Mouse (Mus musculus): ENCODE measurements around the gene Eif4g3.

Eif4g3 gene

DNA sequence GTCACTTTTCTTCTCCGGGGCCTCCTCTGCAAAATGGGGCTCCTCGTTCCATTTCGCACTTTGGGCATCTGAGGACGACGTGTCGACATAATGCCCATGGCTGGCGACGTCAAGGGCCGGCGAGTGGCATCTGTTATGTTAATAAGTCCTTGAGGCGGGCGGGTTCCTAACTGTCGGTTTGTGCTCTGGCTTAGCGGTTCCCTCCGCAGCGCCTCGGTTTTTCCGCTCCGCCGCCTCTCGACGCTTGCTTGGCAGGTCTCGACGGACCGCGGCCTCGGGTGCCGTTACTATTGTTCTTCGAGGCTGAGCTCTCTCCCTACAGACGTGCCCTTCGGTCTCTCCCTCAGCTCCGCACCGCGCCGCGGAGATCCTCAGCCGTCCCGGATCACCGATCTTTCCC lies at the start of gene Eif4g3:
Eif4g3 (plus strand) TSS at position 133 of the 400 bp plus-strand sequence.
- ATAC-seq (ENCODE audit: low TSS enrichment), result peak; percentile 41

DNA sequence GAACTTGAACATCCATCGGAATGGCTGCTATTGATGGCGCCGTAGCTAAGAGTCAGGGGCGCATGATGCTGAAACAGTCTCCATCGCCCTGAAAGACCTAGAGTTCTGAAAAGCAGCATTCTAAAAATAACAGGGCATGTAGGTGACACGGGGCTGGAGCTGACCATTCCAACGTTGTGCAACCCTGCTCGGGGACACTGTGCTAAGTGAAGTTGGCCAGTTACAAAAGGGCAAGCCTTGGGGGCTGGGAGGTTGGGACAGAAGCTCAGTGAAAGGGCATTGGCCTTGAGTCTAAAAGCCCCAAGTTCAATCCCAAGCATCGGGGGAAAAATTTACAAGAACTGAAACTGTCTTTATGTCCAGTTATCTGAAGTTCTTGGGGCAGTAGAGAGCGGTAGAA lies 49.3 kb upstream of the Eif4g3 start:
- no peak for ATAC-seq (ENCODE audit: low TSS enrichment)

- no peak for ATAC-seq (ENCODE audit: low TSS enrichment)
Measured at GRCm38 (mm10) chr4:137945376-137945775, 47.4 kb upstream of the Eif4g3 start.

- no peak for ATAC-seq (ENCODE audit: low TSS enrichment)
Measured at GRCm38 (mm10) chr4:137946419-137946818, 46.4 kb upstream of the Eif4g3 start.

DNA sequence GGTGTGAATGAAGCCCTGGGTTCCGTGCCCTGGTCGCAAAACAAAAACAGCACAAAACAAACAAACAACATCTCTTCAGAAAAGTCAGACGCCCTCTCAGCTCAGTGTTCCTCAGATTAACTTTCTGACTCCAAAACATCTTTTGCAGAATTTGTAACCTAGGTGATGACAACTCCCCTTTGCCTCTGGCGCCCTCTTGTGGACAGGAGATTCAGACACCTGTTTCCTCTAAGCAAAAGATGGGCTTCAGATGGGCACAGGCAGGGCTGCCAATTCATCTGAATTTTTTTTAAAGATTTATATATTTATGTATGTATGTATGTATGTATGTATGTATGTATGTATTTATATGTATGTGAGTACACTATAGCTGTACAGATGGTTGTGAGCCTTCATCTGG lies 40.0 kb upstream of the Eif4g3 start:
- ATAC-seq (ENCODE audit: low TSS enrichment), result no peak

GRCm38 (mm10) chr4:137954184-137954583 lies 38.6 kb upstream of the Eif4g3 start:
- peak; percentile 64 for ATAC-seq (ENCODE audit: low TSS enrichment)

- peak; percentile 53; the same call in 1 of the 2 replicates for ATAC-seq (ENCODE audit: low TSS enrichment)
Measured at GRCm38 (mm10) chr4:137954926-137955396, 37.9 kb upstream of the Eif4g3 start.

DNA sequence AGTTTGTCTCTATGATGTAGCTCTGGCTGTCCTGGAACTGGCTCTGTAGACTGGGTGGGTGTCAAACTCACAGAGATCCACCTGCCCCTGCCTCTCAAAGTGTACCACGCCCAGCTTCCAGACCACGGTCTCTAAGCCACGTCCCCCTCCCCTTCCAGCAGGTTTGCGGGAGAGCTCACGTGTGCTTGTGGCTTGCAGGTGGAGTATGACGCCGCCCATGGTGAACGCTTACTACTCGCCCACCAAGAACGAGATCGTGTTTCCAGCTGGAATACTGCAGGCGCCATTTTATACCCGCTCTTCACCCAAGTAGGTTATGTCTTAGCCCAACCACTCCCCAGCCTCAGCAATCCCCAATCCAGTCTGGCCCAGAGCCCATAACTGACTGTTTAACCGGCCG lies 36.6 kb upstream of the Eif4g3 start:
- no peak for ATAC-seq (ENCODE audit: low TSS enrichment)

DNA sequence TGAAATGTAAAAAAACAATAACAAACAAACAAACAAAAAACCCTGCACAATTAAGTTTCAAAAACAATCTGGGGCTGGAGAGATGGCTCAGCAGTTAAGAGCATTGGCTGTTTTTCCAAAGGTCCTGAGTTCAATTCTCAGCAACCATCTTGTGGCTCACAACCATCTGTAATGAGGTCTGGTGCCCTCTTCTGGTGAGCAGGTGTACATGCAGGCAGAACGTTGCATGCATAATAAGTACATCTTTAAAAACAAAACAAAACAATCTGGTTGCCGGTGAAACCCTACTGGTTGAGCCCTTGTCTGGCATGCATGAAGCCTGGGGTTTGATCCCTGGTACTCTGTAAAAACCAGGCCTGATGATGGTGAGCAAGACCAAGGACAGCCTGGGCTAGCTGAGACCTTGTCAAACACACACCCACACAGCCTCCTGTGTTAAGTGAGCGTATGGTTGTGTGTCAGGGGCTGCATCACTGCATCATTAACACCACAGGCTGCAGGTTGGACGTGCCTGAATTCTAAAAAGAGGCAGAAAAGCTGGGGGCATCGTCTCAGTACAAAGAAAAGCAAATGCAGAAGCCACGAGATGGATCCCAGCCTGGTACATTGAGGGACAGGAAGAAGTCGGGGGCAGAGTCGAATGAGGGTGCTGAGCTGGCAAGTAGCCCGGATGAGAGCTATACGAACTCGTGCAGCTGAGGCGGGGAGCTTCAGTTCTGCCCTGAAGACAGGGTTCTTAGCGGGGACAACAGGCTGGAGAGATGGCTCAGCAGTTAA lies 32.7 kb upstream of the Eif4g3 start:
- peak; percentile 48; the same call in 1 of the 2 replicates for ATAC-seq (ENCODE audit: low TSS enrichment)

- no peak for ATAC-seq (ENCODE audit: low TSS enrichment)
Measured at GRCm38 (mm10) chr4:137960757-137961156, 32.1 kb upstream of the Eif4g3 start.

GRCm38 (mm10) chr4:137962643-137963350 lies 30.0 kb upstream of the Eif4g3 start:
- ATAC-seq (ENCODE audit: low TSS enrichment), result no peak

- ATAC-seq (ENCODE audit: low TSS enrichment), result no peak
Measured at GRCm38 (mm10) chr4:137963431-137963830, 29.4 kb upstream of the Eif4g3 start.

DNA sequence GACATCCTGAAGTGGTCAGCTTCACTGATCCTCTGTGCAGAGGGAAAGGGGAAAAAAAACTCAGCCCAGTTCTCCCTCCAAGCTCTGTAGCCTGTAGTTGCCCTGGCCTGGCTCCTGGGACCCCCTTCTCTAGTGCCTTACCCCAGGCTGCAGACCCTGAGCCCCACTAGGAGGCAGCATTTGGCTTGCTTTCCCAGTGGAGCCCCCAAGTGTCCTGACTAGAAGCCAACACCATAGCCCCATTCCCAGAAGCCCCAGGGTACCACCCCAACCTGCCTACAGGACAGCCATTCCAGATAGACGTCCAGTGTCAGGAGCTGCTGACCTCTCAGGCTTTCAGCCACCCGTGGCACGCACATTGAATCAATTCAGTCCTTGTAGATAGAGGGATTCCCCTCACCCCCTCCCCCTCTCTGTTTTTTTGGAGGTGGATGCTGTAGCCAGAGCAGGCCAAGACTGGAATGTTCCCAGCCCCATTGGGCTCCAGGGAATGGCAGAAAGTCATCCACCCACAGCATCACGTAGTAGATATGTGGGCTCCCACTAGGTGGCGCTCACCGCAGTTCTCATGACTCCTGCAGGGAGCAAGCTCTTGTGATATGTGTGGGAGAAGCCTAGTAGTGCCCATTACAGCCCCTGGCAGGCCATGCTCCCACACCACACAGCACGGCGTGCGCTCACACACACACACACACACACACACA lies 28.8 kb upstream of the Eif4g3 start:
- ATAC-seq (ENCODE audit: low TSS enrichment), result peak; percentile 69

DNA sequence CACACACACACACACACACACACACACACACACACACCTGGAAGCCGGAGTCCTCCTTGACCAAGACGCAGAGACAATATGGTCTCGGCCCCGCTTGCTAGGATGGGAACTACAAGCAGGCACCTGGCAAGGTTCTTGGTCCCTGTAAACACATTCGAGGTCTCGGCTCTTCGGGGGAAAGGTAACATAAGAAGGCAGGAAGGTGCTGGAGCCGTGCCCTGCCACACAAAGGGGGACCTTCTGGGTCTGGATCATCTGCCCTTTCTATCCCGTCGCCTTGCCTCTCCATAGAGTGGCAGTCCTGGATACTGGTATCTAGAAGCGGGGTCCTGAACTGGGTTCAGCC lies 28.3 kb upstream of the Eif4g3 start:
- no peak for ATAC-seq (ENCODE audit: low TSS enrichment)

DNA sequence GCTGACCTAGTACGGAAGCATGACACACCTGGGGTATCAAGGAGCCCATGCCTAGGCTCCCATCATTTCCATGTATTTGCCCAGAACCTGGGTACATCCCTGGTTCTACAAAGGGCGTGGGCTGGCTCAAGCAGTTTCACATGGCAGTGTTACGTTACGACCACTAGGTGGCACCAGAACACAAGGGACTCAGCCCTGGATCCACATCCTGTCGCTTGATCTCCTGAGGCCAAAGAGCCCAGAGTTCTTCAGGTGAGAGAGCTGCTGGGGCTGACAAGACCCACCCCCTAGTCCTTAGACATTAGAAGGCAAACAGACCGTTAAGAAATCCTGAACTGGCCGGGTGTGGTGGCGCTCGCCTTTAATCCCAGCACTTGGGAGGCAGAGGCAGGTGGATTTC lies 24.6 kb upstream of the Eif4g3 start:
- ATAC-seq (ENCODE audit: low TSS enrichment), result peak; percentile 58

DNA sequence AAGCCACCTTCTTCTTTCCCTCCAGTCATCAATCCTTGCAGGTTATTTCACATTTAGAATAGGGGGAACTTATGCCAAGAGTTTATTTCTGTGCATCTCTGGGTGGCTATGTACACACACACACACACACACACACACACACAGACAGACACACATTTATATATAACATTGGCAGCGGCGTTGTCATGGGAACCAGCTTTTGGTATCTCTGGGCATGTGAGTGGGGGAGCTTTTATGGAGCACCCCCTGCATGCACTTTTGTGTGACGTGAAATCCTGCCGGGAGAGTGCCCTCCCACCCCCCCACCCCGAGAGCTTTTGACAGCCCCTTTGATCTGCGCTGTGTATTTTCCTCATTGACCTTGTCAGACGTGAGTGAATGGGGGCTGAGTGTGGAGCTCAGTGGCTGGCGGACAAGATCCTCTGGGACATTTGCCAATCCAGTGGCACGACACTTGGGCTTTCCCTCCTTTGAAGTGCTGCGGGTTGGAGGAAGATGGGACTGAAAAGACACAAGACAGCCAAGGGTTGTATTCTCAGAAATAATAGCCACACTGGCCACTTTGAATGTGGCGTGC lies 22.1 kb upstream of the Eif4g3 start:
- peak; percentile 35; the same call in 1 of the 2 replicates for ATAC-seq (ENCODE audit: low TSS enrichment)

DNA sequence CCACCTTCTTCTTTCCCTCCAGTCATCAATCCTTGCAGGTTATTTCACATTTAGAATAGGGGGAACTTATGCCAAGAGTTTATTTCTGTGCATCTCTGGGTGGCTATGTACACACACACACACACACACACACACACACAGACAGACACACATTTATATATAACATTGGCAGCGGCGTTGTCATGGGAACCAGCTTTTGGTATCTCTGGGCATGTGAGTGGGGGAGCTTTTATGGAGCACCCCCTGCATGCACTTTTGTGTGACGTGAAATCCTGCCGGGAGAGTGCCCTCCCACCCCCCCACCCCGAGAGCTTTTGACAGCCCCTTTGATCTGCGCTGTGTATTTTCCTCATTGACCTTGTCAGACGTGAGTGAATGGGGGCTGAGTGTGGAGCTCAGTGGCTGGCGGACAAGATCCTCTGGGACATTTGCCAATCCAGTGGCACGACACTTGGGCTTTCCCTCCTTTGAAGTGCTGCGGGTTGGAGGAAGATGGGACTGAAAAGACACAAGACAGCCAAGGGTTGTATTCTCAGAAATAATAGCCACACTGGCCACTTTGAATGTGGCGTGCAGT lies 17.9 kb upstream of the Eif4g3 start:
- ATAC-seq (ENCODE audit: low TSS enrichment), result peak; percentile 15; the same call in 1 of the 2 replicates

DNA sequence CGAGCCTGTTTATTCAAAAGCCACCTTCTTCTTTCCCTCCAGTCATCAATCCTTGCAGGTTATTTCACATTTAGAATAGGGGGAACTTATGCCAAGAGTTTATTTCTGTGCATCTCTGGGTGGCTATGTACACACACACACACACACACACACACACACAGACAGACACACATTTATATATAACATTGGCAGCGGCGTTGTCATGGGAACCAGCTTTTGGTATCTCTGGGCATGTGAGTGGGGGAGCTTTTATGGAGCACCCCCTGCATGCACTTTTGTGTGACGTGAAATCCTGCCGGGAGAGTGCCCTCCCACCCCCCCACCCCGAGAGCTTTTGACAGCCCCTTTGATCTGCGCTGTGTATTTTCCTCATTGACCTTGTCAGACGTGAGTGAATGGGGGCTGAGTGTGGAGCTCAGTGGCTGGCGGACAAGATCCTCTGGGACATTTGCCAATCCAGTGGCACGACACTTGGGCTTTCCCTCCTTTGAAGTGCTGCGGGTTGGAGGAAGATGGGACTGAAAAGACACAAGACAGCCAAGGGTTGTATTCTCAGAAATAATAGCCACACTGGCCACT lies 13.7 kb upstream of the Eif4g3 start:
- ATAC-seq (ENCODE audit: low TSS enrichment), result peak; percentile 29; the same call in 1 of the 2 replicates

- ATAC-seq (ENCODE audit: low TSS enrichment), result no peak
Measured at GRCm38 (mm10) chr4:137982869-137983268, 10.0 kb upstream of the Eif4g3 start.

GRCm38 (mm10) chr4:137984212-137984611 lies 8.6 kb upstream of the Eif4g3 start:
- no peak for ATAC-seq (ENCODE audit: low TSS enrichment)

DNA sequence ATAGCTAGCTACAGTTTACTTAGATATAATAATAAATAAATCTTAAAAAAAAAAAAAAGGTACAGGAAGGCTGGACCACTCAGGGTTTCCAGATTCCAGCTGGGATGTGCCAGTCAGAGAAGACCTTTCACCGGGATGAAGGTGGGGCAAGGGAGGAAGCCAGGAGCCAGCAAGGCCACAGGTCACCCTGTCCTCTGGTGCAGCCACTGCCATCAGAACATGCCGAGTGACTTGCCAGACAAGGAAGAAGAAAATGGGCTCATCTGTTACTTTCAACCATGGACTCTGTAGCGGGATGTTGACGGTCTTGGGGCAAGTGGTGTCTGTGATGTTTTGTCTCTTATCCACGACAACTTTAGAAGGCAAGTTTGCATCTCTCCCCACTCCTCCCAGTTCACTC lies 8.1 kb upstream of the Eif4g3 start:
- ATAC-seq (ENCODE audit: low TSS enrichment), result no peak
